Mouse (Mus musculus): Measurements from ENCODE around the gene Egfl6.

Egfl6 gene

GRCm38 (mm10) chrX:166584947-166585824, at the start of gene Egfl6:
Gene Egfl6 (minus strand): TSS chrX:166585720.
- DNase-seq (ENCODE audit: low read depth, low spot score): peak; percentile 2

- no peak for DNase-seq (ENCODE audit: low read depth, low spot score)
Measured at GRCm38 (mm10) chrX:166626866-166627570, 41.5 kb upstream of the Egfl6 start.

- no peak for DNase-seq (ENCODE audit: low read depth, low spot score)
Measured at GRCm38 (mm10) chrX:166626174-166626573, 40.7 kb upstream of the Egfl6 start.

- no peak for DNase-seq (ENCODE audit: low read depth, low spot score)
Measured at GRCm38 (mm10) chrX:166623176-166623575, 37.7 kb upstream of the Egfl6 start.

- DNase-seq (ENCODE audit: low read depth, low spot score): peak; percentile 60
Measured at GRCm38 (mm10) chrX:166621560-166622301, 36.2 kb upstream of the Egfl6 start.

GRCm38 (mm10) chrX:166620900-166621299, 35.4 kb upstream of the Egfl6 start:
- DNase-seq (ENCODE audit: low read depth, low spot score): no peak

- no peak for DNase-seq (ENCODE audit: low read depth, low spot score)
Measured at GRCm38 (mm10) chrX:166619084-166619483, 33.6 kb upstream of the Egfl6 start.

- no peak for DNase-seq (ENCODE audit: low read depth, low spot score)
Measured at GRCm38 (mm10) chrX:166615191-166615590, 29.7 kb upstream of the Egfl6 start.

GRCm38 (mm10) chrX:166576111-166576510, 9.4 kb downstream of the Egfl6 start:
- no peak for DNase-seq (ENCODE audit: low read depth, low spot score)

- no peak for DNase-seq (ENCODE audit: low read depth, low spot score)
Measured at GRCm38 (mm10) chrX:166565983-166566382, 19.5 kb downstream of the Egfl6 start.

GRCm38 (mm10) chrX:166565401-166565800, 20.1 kb downstream of the Egfl6 start:
- DNase-seq (ENCODE audit: low read depth, low spot score): no peak

GRCm38 (mm10) chrX:166564900-166565299, 20.6 kb downstream of the Egfl6 start:
- DNase-seq (ENCODE audit: low read depth, low spot score): no peak

GRCm38 (mm10) chrX:166559333-166559732, 26.2 kb downstream of the Egfl6 start:
- DNase-seq (ENCODE audit: low read depth, low spot score): no peak

- no peak for DNase-seq (ENCODE audit: low read depth, low spot score)
Measured at GRCm38 (mm10) chrX:166552355-166552754, 33.2 kb downstream of the Egfl6 start.

GRCm38 (mm10) chrX:166546495-166546894, 39.0 kb downstream of the Egfl6 start:
- no peak for DNase-seq (ENCODE audit: low read depth, low spot score)

GRCm38 (mm10) chrX:166535138-166535537, 50.4 kb downstream of the Egfl6 start:
- no peak for DNase-seq (ENCODE audit: low read depth, low spot score)

- DNase-seq (ENCODE audit: low read depth, low spot score): no peak
Measured at GRCm38 (mm10) chrX:166533432-166533831, 52.1 kb downstream of the Egfl6 start.

- DNase-seq (ENCODE audit: low read depth, low spot score): no peak
Measured at GRCm38 (mm10) chrX:166531671-166532070, 53.8 kb downstream of the Egfl6 start.

- no peak for DNase-seq (ENCODE audit: low read depth, low spot score)
Measured at GRCm38 (mm10) chrX:166528126-166528525, 57.4 kb downstream of the Egfl6 start.

- no peak for DNase-seq (ENCODE audit: low read depth, low spot score)
Measured at GRCm38 (mm10) chrX:166525637-166526315, 59.7 kb downstream of the Egfl6 start.

GRCm38 (mm10) chrX:166520782-166521181, 64.7 kb downstream of the Egfl6 start:
- no peak for DNase-seq (ENCODE audit: low read depth, low spot score)
